Mouse (Mus musculus): ENCODE data around the gene Mon2.

The Mon2 gene

DNA sequence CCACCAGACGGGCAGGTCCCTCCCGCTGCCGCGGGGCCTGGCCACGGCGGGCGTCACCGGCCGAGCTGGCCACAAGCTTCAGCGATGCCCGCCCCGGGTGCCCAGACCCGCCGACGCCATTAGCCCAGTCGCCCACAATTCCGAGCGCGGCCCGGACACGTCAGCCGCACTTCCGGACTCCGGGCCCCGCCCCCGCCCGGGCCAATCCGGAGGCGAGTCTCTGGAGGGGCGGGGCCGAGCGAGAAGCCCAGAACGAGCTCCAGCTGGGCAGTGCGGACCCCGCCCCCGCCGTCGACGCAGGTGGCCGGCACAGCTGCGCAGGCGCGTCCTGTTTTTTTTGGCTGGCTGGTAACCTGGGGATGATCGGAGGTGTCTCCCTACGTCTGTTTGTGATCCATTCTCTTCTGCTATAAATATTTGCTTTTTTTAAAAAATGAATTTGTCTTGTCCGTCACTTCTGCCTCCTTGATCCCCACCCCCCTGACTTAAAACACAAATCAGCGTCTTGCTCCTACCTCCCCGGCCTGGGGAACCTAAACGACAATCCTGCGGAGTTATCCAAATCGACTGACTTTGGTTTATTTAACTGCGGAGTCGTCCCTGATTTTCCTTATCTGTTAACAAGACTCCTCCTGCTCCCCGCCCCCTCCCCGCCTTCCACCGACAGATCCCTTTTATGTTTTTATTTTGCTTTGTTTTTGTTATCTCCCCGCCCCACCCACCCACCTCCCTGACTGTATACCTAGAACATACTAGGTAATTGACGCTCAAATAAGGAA is at the start of gene Mon2:
Gene Mon2 (minus strand): TSS at position 261 of the 779 bp plus-strand sequence.
- DNase-seq, result peak; percentile 97

DNA sequence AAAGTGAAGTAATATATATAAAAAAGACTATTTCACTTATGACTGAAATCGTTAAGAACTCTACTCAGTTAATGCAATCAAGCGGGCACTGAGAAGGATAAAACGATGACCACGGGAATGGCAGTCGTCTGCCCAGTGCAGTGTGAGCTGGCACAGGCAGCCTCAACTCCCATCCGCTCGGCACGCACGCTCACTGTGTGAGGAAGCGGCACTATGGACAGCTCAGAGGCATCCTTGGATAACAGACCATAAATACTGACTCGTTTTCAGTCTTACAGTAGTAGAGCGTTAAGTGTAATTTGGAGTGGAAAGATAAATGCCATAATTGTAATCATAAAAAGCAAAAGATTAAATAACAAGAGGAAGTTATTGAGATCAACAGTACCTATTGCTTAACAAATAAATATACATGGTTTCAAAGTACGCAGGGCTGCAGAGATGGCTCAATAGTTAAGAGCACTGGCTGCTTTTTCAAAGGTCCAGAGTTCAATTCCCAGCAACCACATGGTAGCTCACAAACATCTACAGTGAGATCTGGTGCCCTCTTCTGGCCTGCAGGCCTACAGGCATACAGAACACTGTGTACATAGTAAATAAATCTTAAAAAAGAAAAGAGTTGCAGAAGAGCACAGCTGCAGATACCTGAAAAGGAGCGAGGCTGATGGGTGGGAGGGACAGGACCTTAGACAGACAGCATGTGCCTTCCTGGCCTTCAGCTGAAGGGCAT is 44.5 kb upstream of the Mon2 start:
- DNase-seq, result peak; percentile 53

DNA sequence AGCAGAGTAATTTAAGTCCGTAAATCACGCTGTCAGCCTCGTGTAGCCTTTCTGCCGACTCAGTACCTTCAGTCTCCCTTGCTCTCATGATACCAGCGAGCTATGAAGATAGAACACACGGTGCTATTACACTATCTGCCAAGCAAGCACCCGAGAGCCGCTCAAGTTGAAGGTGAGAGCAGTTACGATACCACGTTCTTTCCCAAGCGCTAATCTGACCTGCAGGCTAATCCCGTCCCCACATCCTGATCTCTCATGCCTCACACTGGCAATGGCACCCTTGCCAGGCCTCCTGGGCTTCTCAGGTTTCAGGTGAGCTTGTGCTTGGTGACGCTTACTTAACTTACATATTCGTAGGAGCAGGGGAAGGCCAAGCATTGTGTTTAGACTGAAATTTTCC is 40.6 kb upstream of the Mon2 start:
- DNase-seq, result no peak

DNA sequence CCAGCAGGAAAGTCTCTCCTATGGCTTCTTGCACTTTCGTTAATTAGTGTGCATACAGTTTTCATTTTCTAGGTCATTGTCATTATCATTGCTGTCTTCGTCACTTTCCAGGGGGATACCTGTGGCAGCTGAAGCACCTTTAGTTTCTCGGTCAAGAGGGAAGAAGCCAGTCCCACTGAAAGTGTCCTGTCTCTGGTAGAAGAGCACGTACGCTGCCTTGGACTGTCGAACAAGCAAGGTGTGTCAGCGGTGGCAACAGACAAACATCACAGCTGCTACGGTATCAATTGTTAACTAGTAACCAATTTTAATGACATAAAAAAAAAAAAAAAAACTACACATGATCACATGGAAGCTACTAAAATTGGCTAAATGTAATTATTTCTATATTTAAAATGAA is 37.2 kb upstream of the Mon2 start:
- no peak for DNase-seq

DNA sequence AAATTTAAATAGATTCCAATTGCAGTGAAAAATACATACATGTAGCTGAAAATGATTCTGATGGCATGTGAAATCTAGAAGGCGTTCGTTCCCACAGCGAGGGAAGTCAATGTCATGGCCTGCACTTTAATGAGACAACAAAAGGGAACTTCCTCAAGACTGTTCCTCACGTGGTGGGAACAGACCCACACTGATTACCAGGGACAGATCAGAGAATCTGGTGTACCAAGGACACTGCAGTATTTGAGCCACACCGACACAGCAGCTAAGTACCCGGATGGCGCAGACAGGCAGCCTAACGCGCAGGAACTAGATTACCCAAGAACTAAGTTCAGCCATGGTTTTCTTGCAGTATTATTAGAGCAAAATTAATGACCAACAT is 36.5 kb upstream of the Mon2 start:
- no peak for DNase-seq

DNA sequence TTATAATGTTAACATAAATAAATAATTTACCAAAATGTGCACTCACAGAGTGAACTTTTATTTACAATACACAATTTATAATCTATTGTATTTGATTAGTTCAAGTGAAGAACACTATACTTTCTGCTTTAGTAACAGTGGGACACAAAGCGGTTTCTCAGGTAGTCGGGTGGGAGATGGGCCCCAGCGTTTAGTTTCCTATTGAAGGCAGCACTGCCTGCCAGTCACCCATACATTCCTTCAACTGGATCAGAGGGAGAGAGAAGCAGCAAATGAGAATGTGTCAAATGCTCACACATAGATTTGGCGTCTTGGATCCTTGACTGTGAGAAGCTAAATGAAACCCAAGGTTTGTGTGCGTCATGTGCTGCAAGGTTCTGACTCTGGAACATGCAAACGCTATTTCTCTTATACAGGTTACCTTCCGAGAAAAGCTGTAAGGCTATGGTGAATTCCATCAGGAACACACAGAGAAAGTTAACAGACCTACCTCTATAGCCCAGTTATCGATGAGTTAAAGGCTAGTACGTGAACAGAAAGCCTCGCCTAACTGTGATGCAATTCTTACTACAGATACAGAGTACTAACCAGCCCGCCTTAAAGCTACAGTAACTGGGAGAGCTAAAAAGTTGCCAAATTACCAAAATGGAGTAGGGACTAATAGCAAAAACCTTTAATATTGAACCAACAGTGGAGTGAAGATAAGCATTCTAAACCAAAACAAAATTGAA is 35.9 kb upstream of the Mon2 start:
- no peak for DNase-seq

DNA sequence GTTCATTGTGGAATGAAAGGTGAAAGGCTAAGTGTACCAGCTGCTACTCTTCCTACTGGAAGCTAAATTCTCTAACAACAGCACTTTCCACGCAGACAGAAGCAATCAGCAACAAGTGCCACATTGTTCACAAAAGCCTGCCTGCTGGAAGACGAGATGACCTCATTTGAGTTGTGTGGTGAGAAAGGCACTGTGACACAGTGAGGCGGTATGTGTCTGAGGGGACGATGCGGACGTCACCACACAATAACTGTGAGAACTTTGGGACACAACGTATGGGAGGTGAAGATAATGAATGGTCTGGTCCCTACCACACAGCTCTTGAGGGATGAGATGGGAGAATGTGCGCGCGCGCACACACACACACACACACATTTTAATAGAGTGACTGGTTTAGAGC is 34.2 kb upstream of the Mon2 start:
- no peak for DNase-seq

DNA sequence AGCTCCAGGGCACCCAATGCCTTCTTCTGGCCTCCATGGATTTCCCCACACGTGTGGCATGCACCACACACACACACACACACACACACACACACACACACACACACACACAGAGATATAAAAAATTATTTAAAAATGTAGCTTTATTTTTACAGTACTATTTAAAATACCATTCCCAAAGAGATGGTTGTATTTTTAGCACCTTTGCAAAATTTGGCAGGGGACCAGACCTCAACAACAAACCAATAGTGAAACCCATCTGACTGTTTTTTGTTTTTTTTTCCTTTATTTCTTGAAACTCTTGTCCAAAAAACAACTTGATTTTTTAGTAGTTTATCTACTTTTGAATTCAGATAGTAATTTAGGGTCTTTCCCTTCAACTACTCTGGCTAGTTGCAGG is 32.2 kb upstream of the Mon2 start:
- DNase-seq, result no peak

DNA sequence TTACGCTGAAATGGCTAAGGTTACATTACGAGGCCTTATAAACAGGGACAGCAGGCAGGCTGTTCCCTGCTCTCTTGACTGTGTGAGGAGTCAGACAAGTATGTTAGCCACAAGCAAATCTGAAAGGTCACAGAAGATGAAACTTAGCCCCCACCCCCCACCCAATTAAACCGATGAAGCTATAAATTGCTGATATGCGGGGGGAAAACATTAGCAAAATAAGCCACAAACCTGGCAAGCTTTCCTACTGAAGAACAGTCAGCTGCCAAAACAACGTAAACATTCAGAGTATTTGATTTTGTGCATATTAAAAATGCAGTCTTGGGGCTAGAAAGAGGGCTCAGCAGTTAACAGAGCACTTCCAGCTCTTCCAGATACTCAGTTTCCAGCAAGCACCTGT is 31.8 kb upstream of the Mon2 start:
- DNase-seq, result no peak

DNA sequence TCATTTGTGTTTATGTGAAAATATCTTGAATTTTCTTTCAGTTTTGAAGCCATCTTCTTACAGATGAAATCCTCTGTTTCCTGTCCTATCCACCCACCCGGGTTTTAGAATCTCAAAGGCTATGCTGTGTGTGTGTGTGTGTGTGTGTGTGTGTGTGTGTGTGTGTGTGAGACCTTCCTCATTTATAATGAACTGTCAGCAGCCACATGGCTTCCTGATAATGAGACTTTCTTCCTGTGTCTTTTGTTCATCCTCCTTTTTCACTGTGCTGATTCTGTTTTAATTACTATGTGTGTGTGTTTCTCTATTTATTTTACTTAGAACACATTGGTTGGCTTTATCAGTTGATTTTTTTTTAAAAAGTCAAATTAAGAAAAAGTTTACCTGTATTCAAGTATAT is 25.0 kb upstream of the Mon2 start:
- DNase-seq, result no peak

DNA sequence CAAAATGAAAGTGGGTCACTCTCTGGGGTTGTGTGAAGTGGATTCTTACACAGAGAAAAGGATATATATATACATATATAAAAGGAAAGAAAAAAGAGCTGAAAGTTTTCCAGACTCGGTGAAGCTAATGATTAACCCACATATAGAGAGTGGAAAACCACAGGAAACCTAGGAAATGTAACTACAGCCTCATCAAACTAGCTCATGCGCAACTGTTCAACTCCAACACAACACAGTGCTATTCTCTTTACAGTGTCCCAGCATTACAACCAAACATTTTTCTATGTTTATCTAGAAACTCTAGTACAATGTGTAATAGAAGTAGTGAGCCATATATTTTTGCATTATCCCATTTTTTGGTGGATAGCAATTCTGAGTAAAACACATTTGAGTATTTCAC is 24.3 kb upstream of the Mon2 start:
- DNase-seq, result no peak

DNA sequence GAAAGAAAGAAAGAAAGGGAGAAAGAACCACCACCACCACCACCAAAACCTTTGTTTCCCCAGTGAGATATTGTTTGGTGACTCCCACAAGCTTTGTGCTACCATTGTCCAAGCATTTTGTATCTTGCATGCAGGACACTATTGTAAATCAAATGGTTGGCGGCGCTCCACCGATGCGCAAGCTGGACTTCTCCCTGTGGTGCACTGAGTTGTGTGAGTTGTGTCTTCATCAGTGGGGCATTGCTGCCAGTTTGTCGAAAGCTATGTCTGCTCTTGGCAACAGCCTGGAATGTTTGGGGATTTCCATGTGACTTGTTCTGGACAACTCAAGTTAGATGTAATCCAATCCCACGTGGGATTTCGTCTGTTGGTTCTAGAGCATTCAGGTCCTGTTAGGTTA is 18.2 kb upstream of the Mon2 start:
- peak; percentile 35 for DNase-seq

DNA sequence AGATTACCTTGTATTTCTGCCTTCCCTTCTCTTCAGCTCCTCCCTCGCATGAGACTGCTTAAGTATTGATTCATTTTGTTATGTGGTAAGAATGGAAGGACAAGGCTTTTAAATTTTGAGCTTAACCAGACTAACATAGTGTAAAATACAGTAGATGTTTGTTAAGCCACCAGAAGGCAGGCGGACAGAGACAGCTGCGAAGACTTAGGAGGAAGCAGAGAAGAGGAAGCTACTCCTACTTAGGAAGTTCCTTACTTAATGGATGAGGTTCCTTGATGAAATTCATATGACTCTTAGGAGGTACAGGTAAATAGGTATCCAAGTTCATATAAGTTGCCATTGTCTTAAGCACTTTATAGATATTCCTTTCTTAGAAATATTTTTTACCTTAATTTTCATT is 16.3 kb upstream of the Mon2 start:
- no peak for DNase-seq

DNA sequence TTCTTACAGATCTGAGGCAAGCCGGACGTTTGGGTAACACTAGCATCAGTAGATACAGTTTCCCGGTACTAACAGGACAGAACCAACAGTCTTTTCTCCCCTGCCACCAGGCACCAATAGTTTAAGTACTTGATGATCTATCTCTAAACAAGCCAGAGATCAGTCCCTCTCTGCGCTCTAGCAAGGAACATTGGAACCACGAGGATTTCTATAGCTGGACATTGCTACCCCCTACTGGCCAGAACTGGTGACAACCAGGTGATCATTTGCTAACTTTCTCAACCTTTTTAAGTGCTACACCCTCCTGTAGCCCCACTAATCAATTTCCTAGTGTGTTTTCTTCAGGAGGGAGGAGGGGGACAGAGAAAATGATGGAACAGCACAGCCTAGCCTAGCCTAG is 15.4 kb upstream of the Mon2 start:
- peak; percentile 60 for DNase-seq

DNA sequence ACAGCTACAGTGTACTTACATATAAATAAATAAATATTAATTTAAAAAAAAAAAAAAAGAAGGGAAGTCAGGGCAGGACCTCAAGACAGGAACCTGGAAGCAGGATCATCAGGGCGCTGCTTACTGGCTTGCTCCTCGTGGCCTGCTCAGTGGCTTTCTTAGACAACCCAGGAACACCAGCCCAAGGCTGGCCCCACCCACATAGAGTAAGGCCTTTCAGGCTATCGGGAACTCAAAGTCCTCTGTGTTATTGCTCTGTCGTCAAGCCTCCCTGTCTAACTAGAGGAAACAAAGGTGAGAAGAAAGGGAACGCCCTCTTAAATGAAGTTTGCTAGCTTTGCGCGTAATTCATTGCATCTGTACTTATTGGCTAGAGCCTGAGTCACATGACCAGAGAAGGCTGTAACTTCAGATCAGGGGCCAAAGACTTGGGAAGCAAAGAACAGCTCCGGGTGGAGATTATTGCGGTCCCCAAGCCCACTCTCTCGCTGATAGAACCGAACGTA is 13.2 kb upstream of the Mon2 start:
- DNase-seq, result peak; percentile 10

DNA sequence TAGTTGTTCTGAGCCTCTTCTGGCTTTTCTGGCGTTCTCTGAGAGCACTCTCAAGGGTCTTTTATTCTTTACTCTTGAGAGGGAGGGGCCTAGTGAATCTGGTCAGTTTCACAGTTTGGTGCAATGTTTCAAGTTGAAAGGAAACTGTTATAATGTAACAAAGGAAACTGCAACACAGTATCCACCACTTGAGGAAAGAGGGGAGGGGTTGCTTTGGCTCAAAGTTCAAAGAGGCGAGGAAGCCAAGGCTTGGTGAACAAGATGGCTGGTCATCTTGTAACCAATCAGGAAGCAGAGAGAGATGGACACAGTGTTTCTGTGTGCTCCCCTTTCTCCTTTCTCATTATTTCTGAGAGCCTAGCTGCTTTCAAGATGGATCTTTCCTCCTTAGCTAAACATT is 10.5 kb upstream of the Mon2 start:
- no peak for DNase-seq

DNA sequence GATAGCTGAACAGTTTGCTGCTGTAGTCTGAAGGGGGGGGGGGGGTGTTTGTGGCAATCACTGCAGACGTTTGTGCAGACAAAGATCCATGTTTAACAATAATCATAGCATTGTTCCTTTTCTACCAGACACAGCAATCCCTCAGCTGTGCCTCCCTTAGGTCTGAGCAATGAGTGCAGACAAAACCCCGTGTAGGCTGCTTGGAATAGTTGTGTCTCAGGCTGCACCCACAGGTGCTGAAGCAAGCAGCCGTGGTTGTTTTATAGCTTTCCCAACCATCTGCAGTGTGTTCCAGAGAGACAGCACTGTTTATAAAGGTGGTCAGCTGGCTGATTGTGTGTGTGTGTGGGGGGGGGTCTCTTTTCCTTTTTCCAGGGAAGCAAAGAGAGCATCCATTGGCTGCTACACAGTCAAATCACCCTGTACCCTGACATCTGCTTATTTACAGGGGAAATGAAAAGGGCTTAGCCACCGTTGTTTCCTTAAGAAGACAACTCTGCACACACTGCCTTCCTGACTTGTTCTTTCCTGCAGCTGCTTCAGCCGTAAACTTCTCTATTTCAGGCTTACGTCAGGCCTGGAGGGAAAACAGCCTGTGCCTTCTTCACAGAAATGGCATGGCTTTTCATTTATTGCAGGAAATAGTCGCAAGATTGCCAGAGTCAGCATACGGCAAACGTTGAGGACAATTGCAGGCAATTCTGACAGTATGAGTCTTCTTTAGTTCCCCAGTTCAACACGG is 8.8 kb upstream of the Mon2 start:
- DNase-seq, result no peak

DNA sequence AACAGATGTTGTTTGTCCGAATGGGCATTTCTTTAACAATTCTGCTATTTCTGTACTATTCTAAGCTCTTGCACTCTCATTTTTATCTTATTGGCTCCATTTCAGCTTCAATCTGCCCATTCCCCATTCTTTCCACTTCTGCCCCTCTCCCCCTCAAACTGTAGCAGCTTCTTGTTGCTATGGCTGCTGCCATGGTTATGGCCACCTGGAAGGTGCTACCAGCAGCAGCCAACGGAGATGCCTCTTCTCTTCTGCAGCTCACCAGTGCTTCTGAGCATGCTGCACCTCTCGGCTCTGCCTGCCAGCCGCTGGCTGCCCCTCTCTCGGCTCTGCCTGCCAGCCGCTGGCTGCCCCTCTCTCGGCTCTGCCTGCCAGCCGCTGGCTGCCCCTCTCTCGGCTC is 8.0 kb upstream of the Mon2 start:
- DNase-seq, result no peak

DNA sequence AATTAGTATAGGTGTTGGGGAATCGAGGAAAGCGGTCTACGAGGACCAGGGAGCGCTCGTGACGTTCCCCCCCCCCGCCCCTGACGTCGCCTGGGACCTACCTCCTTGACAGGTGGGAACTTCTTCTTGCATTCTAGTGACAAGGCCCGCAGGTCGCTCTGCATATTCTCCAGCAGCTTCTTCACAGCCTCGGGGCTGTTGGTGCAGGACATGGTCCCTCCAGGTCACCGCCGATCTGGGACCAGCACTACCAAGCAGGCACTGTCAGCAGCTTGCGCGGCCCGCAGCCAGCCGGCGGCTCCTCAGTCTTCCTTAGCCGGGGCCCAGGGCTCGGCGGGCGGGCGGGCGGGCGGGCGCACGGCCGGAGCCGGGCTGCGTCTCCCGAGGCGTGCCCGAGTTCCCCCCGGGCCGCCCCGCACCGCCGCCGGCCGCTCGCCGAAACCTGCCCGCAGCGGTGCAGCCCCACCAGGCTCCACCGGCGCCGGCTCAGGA is 508 bp downstream of the Mon2 start:
- peak; percentile 32 for DNase-seq

DNA sequence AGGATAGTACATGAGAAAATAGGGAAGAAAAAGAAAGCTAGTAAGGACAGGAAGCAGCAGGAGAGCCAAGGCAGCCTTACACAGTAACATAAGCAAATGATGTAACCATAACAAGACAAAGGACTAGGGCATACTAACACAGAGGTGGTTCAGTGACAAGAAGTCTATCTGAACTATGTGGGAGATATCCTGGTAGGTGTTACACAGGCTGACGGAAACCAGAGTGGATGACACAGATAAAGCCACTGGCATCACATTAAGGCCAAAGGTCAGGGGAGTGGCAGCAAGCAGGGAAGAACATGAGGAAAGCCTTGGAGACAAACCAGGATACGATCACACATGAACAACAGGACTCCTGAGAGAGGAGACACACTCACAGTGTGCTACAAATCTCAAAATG is 4.3 kb downstream of the Mon2 start:
- DNase-seq, result no peak

DNA sequence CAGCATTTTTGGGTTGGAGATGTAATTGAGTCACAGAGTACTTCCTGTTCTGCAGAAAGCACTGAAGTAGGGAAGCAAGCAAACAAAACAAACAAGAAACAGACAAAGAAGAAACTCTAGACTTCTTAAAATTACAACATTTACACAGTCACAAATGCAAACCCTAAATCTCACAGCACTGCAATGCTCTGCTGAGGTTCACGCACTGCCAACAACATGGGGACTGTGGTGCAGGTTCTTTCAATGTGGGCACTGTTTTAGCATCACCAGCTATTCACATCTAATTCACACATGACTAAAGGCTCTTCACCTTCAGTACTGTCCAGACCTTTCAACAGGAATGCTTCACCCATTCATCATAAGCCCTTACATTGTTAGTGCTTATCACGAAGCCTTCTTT is 13.3 kb downstream of the Mon2 start:
- no peak for DNase-seq

DNA sequence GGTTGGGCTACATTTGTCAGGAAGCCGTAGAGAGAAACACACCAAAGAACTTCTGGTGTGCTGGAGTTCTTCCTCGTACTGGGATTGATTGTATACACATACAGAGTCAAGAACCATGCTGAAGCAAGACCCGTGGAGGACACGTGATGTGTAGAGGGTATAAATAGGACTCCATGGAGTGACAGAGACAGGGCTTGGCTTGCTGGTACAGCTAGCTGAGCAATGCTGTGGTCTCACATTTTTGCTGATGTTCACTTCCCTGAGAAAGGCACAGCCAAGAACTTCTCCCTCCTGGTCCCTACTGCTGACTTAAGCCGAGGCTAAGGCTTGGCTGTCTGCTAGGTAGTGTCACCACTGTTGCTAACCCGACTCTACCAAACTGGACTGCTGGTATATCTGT is 15.5 kb downstream of the Mon2 start:
- DNase-seq, result no peak

DNA sequence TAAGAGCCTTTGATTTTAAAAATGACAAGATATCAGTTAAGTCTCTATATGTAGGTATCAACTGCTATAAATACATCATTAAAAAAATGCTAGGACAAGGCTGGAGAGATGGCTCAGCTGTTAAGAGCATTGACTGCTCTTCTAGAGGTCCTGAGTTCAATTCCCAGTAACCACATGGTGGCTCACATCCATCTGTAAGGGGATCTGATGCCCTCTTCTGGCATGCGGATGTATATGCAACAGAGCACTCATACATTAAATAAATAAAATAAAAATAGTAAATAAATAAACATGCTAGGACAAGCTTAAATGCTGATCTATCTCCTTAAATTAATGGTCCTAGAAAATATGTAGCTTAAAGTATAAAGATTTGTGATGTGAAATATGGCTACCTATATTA is 19.2 kb downstream of the Mon2 start:
- DNase-seq, result no peak

Measured in kidney, adult 9 months (tissue).